Mouse (Mus musculus): Measurements from ENCODE around the gene Hip1r. TPM values are rescaled to one million over a fixed set of nuclear protein-coding genes. Genes with fewer than 3 reads are reported as not detected.

Hip1r gene
- polyA plus RNA-seq, 1 experiment from 2014 or later = 31.0 TPM

DNA sequence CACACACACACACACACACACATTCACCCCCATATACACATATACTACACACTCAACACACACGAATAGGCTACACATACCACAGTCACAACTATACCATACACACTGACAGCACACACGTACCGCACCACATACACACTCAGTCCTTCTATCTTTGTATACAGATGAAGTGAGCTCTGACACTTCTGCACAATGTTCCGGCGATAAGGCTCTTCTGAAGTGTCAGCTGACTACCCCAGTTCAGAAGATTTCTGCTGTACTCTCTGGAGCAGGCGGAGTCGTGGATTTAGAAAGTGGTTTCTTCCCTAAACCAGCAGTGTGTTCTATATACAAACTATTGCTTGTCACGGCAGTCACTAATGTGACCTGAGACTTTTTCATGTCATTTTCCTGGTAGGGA, 36.6 kb downstream of the Hip1r start:
- no peak for ATAC-seq (ENCODE audit: low FRiP score)
- Histone ChIP-seq H3K27me3 (replicated peaks) (no peaks in the 10 kb centered on the region), H3K4me1 (peaks cover 56% of the 10 kb centered on the region), H3K9me3 (replicated peaks) (no peaks in the 10 kb centered on the region), H3K4me3 (replicated peaks) (no peak overlapping the region), H3K4me2 (no peak overlapping the region), H3K36me3 (peaks cover 49% of the 10 kb centered on the region), H3K9ac (replicated peaks) (no peak overlapping the region), H3K27ac (replicated peaks) (peak overlapping the region; percentile 83)
- WGBS = 95% methylated on average over 8 of the region's 8 CpGs

DNA sequence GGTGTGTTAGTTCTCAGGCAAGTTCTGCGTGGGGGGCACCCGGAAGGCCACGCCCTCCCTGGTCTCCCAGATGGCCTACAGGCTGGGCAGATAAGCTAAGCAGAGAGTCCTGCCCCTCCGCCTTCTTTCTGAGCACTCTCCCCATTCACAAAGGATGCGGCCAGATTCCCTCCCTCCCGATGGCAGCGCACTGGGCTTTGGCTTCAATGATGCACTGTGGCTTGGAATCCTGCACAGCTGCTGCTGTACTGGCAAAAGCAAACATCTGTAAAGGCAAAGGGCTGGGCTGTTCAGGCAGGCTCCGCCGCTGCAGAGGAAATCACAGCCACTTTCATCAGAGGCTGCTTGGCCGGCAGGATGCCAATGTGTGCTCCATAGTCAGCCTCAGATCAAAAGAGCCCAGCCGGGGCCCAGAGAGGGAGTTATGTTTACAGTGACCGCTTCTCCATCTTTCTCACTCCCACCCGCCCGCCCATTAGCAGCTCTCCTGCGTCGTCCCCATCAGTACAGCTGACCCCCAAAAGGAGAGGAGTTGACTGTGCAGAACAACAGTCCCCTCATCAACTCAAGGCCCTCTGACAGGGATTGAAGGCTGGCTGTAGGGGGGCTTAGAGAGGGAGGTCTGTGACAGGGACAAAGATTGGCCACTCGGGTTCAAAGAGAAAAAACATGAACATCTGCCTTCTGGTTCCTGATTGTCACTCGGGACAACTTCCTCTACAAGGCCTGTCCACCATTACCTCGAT, 37.7 kb downstream of the Hip1r start:
- WGBS = 9% methylated on average over 19 of the region's 19 CpGs
- Histone ChIP-seq H3K4me3 (replicated peaks) (no peak overlapping the region; the same call in 1 of the 2 replicates), H3K9me3 (replicated peaks) (no peaks in the 10 kb centered on the region), H3K9ac (replicated peaks) (peak overlapping the region; percentile 40; the same call in 1 of the 2 replicates), H3K4me2 (peak overlapping the region; percentile 46), H3K4me1 (peaks cover 63% of the 10 kb centered on the region), H3K36me3 (peaks cover 40% of the 10 kb centered on the region), H3K27ac (replicated peaks) (peak overlapping the region; percentile 83), H3K27me3 (replicated peaks) (no peaks in the 10 kb centered on the region)
- peak; percentile 52 for ATAC-seq (ENCODE audit: low FRiP score)

DNA sequence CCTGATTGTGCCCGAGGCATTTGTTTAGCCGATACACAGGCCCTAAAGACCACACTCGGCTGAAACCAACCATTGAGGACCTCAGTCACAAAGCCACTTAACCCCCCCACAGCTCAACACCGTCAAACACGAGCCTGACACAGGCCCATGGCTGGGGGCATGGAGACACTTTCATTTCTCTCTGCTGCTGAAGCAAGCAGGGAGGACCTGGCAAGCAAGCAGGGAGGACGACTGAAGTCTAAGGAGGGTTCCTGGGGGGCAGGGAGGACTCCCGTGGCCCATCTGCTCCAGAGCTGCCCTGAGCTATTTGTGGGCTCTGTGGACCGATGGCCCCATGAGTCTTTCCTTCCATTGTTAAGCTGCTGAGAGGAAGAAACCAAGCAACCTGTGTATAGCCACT, 38.5 kb downstream of the Hip1r start:
- H3K27me3 ChIP-seq (replicated peaks) = no peaks in the 10 kb centered on the region
- H3K9me3 ChIP-seq (replicated peaks) = no peaks in the 10 kb centered on the region
- peaks cover 31% of the 10 kb centered on the region for H3K36me3 ChIP-seq
- H3K9ac ChIP-seq (replicated peaks) = no peak overlapping the region; the same call in 1 of the 2 replicates
- 8% methylated on average over 8 of the region's 8 CpGs for WGBS
- peak overlapping the region; percentile 46 for H3K4me2 ChIP-seq
- no peak overlapping the region for H3K4me3 ChIP-seq (replicated peaks)
- H3K27ac ChIP-seq (replicated peaks) = peak overlapping the region; percentile 83
- no peak for ATAC-seq (ENCODE audit: low FRiP score)
- peaks cover 71% of the 10 kb centered on the region for H3K4me1 ChIP-seq

DNA sequence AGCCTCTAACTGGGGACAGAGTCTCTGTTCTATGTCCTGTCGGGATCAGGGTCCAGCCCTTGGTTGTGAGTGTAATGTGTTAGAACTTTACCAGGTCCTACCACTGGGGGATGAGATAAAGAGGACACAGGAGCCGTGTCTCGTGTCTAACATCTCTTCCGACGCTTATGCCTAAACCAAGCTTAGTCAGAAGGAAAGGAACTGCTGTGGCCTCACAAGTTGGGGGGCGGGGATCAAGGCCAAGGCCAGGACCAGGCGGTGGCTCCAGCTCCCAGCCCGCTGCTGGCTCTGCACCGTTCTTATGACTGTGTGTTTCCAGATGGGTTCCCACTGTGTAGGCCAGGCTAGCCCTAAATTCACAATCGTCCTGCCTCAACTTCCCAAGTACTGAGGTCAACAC, 39.5 kb downstream of the Hip1r start:
- Histone ChIP-seq H3K9me3 (replicated peaks) (no peaks in the 10 kb centered on the region), H3K4me3 (replicated peaks) (no peak overlapping the region), H3K36me3 (peaks cover 22% of the 10 kb centered on the region), H3K4me1 (peaks cover 81% of the 10 kb centered on the region), H3K27ac (replicated peaks) (peak overlapping the region; percentile 83), H3K27me3 (replicated peaks) (no peaks in the 10 kb centered on the region), H3K9ac (replicated peaks) (no peak overlapping the region), H3K4me2 (no peak overlapping the region)
- ATAC-seq (ENCODE audit: low FRiP score) = no peak
- 83% methylated on average over 10 of the region's 10 CpGs for WGBS

DNA sequence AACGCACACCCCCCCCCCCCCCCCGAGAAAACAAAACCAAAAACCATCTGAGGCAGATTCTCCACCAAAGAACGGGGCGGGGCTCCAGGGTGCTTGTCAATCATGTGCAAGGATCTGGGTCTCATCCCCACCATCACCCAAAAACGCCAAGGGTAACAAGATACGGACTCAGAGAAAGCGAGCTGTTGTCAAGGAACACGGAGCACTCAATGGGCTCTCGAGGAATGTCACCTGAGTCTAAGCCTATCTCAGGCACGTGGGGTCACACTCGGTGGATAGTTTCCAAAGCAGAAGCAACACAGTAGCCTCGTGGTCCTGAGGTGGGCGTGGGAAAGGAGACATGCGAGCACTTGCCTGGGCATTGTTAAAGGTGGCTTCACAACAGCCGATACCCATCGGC, 40.3 kb downstream of the Hip1r start:
- peaks cover 13% of the 10 kb centered on the region for H3K36me3 ChIP-seq
- peaks cover 89% of the 10 kb centered on the region for H3K4me1 ChIP-seq
- no peak for ATAC-seq (ENCODE audit: low FRiP score)
- no peak overlapping the region for H3K9ac ChIP-seq (replicated peaks)
- H3K27me3 ChIP-seq (replicated peaks) = no peaks in the 10 kb centered on the region
- WGBS = 86% methylated on average over 16 of the region's 16 CpGs
- peak overlapping the region; percentile 68 for H3K27ac ChIP-seq (replicated peaks)
- no peaks in the 10 kb centered on the region for H3K9me3 ChIP-seq (replicated peaks)
- H3K4me2 ChIP-seq = no peak overlapping the region
- H3K4me3 ChIP-seq (replicated peaks) = no peak overlapping the region

DNA sequence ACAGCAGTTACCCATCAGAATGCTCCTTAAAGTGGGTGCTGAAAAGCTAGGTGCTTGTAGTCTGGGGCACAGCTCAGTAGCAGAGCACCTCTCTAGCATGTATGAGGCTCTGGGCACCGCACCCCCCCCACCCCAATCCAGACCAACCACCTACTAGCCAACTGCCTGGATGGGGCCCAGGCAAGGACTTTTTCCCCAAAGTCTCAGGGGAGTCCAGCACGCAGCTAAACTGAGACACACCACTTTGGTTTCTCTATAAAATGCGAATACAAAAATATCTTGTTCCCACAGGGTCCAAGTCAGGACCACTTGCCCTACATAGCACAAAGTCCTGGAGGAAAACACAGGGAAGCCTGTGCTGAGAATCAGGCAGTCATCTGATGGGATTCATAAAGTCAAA, 40.8 kb downstream of the Hip1r start:
- 73% methylated on average over 3 of the region's 3 CpGs for WGBS
- Histone ChIP-seq H3K27me3 (replicated peaks) (no peaks in the 10 kb centered on the region), H3K9ac (replicated peaks) (no peak overlapping the region), H3K27ac (replicated peaks) (peak overlapping the region; percentile 68), H3K4me1 (peaks cover 93% of the 10 kb centered on the region), H3K9me3 (replicated peaks) (no peaks in the 10 kb centered on the region), H3K36me3 (peaks cover 11% of the 10 kb centered on the region), H3K4me2 (no peak overlapping the region), H3K4me3 (replicated peaks) (no peak overlapping the region)
- no peak for ATAC-seq (ENCODE audit: low FRiP score)

DNA sequence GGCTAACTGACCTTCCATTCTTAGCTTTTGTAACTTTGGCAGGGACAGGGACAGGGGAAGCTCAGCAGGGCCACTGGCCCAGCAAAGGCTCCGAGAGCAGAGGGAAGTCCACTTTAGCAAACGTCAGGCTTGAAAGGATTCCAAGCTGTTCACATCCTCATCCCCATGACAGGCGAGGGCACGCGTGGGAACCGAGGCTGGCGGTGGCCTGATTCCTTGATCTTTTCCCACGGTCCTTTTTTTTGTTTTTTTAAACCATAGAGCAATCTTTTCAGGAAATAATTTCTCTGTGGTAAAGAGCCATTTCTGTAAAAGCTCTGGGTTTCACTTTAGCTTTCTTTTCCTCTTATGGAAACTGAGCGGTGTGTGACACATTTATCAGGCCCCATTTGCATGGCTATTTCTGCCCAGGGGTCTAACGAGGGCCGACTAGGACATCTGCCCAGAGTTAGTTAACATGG, 41.4 kb downstream of the Hip1r start:
- no peaks in the 10 kb centered on the region for H3K9me3 ChIP-seq (replicated peaks)
- H3K4me2 ChIP-seq = peak overlapping the region; percentile 5
- H3K36me3 ChIP-seq = peaks cover 7% of the 10 kb centered on the region; the same call in 1 of the 2 replicates
- H3K4me3 ChIP-seq (replicated peaks) = no peak overlapping the region
- H3K27ac ChIP-seq (replicated peaks) = peak overlapping the region; percentile 68
- 5% methylated on average over 11 of the region's 11 CpGs for WGBS
- H3K9ac ChIP-seq (replicated peaks) = no peak overlapping the region
- no peaks in the 10 kb centered on the region for H3K27me3 ChIP-seq (replicated peaks)
- peaks cover 97% of the 10 kb centered on the region for H3K4me1 ChIP-seq
- ATAC-seq (ENCODE audit: low FRiP score) = no peak

DNA sequence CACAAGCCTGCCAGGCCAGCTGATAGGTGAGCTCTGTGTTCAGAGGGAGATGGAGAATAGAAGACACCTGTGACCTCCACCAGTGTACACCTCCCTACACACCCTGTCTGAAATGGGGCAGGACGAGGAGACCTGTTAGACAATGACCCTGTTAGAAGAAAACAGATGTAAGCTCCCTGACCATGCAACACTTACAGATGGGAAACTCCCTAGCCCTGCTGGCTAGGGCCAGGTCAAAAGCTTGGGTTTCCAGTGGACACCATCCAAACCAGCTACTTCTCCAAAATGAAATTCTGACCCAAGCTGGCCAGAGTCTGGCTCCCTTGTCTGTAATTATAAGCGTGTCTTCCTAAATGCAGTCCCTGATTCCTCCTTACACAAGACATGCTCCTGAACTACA, 42.3 kb downstream of the Hip1r start:
- Histone ChIP-seq H3K27ac (replicated peaks) (0 out of 2 replicates have a peak overlapping the region, but pooled peaks have one; percentile 9), H3K36me3 (no peaks in the 10 kb centered on the region), H3K9me3 (replicated peaks) (no peaks in the 10 kb centered on the region), H3K9ac (replicated peaks) (no peak overlapping the region), H3K4me1 (peaks cover 95% of the 10 kb centered on the region), H3K27me3 (replicated peaks) (no peaks in the 10 kb centered on the region), H3K4me3 (replicated peaks) (no peak overlapping the region), H3K4me2 (no peak overlapping the region)
- WGBS = 72% methylated on average over 2 of the region's 2 CpGs
- no peak for ATAC-seq (ENCODE audit: low FRiP score)

DNA sequence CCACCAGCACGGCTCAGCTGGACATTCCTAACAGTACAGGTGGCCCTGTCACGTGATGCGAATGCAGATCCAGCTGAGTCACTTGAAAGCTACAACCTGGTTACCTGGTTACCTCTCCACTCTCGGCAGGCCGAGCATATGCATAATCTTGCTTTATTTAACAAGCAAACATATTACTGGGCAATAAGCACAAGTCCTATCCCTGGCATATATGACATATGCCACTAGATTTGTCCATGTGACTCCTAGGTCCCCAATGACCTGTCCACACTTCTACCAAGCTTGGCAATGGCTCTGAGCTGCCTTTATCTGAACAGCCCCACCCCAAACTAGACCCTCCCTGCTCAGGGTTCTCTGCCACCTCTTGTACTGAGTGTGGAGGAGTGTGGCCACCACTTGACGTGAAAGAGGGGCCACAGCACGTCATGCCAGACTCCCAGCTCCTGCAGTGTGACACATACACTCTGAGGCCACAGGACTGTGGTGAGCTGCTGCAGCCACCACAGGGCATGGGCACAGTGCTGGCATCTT, 42.9 kb downstream of the Hip1r start:
- Histone ChIP-seq H3K27me3 (replicated peaks) (no peaks in the 10 kb centered on the region), H3K9me3 (replicated peaks) (no peaks in the 10 kb centered on the region), H3K36me3 (0 out of 2 replicates have a peak, but pooled peaks cover 3% of the 10 kb centered on the region), H3K27ac (replicated peaks) (0 out of 2 replicates have a peak overlapping the region, but pooled peaks have one; percentile 9), H3K4me3 (replicated peaks) (no peak overlapping the region), H3K9ac (replicated peaks) (no peak overlapping the region), H3K4me2 (no peak overlapping the region), H3K4me1 (peaks cover 92% of the 10 kb centered on the region)
- 87% methylated on average over 7 of the region's 7 CpGs for WGBS
- no peak for ATAC-seq (ENCODE audit: low FRiP score)

DNA sequence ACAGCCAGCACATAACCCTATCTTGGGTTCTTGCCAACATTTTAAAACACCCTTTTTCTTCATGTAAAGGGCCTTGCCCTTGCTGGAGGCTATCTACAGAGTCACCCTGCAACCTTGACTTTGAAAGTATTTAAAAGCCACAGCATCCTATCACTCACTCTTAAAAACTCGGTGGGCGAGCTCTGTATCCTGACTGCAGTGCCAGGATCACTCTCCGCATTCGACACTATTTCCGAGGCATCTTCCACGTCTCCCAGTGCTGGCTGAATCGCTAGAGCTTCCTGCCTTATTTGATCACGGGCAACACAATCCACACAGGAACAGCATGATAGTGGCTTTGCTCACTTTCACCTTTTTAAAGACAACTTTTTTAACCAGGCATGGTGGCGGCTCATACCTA, 44.5 kb downstream of the Hip1r start:
- no peak overlapping the region for H3K4me3 ChIP-seq (replicated peaks)
- H3K36me3 ChIP-seq = 0 out of 2 replicates have a peak, but pooled peaks cover 3% of the 10 kb centered on the region
- H3K4me1 ChIP-seq = peaks cover 79% of the 10 kb centered on the region
- H3K27me3 ChIP-seq (replicated peaks) = no peaks in the 10 kb centered on the region
- no peak for ATAC-seq (ENCODE audit: low FRiP score)
- no peak overlapping the region for H3K4me2 ChIP-seq
- 80% methylated on average over 9 of the region's 9 CpGs for WGBS
- no peak overlapping the region for H3K9ac ChIP-seq (replicated peaks)
- no peak overlapping the region for H3K27ac ChIP-seq (replicated peaks)
- no peaks in the 10 kb centered on the region for H3K9me3 ChIP-seq (replicated peaks)

DNA sequence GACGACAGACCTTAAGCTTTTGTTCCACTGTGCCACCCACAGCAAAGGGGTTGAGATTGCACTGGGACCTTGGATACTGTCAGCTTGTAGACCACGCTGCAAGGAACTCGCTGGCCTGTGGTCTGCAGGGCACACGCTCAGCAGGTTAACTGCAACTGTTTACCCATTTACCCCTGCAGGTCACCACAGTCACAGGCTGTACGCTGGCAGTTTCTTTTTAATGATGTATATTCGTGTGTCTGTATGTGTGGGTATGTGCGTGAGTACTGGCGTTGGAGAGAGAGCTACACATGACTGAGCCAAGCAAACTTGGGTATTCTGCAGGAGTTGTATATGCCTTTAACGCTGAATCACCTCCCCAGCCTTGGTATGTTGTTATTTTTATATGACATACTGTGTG, 45.2 kb downstream of the Hip1r start:
- Histone ChIP-seq H3K27ac (replicated peaks) (peak overlapping the region; percentile 66), H3K4me2 (no peak overlapping the region), H3K9me3 (replicated peaks) (no peaks in the 10 kb centered on the region), H3K4me3 (replicated peaks) (no peak overlapping the region), H3K9ac (replicated peaks) (no peak overlapping the region), H3K36me3 (0 out of 2 replicates have a peak, but pooled peaks cover 3% of the 10 kb centered on the region), H3K27me3 (replicated peaks) (no peaks in the 10 kb centered on the region), H3K4me1 (peaks cover 79% of the 10 kb centered on the region)
- ATAC-seq (ENCODE audit: low FRiP score) = no peak
- WGBS = 84% methylated on average over 9 of the region's 9 CpGs
